Mouse (Mus musculus): ENCODE data around the gene Bahcc1.

The Bahcc1 gene

DNA sequence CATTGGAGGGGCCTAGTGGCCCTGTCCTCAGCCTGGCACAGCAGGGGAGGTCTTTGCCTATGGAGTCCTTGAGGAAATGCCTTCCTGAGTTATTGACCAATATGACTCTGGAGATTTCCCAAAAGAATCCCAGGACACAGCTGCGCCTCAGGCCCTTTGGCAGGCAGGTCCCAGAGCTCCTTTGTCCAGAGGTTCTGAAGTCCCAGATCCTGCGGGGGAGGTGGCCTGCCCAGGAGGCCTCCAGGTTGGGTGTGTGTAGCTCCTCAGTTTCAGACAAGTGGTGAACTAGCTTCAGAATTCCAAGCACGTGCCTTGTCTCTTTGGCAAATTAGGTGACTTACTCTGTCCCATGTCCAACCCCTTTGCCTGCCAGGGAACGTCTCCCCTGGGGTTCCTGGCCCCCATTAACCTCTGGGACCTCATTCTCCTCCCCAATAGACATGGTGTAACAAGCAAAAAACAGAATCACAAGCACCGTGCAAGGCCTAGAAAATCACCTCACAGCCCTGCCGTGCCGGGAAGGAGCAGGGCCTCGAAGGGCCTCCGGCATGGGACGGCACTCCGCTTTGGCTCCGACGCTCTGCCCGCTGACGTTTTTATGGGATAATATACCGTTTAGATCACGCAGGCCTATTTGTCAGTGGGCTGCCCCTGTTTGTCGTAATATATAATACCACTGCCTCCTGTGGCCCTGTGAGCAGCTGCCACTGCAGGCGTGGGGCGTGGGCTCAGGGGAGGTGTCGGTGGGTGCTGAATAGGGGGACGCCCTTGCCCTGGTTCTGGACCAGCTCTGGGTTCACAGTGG is 10.2 kb downstream of the Bahcc1 start:
- no peak for DNase-seq

DNA sequence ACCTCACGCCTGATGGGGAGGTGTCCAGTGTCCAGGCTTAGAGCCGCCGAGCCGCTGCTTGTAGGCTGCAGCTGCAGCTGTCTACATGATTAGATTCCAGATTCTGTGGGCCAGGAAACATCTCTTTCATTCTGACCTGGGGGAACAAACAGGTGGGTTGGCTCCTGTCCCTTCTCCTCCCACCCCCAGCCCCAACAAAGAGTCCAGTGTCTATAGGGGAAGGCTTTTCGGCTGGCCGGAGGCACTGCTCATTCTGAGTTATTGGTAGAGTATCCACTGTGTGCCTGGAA is 10.7 kb downstream of the Bahcc1 start:
- no peak for DNase-seq

DNA sequence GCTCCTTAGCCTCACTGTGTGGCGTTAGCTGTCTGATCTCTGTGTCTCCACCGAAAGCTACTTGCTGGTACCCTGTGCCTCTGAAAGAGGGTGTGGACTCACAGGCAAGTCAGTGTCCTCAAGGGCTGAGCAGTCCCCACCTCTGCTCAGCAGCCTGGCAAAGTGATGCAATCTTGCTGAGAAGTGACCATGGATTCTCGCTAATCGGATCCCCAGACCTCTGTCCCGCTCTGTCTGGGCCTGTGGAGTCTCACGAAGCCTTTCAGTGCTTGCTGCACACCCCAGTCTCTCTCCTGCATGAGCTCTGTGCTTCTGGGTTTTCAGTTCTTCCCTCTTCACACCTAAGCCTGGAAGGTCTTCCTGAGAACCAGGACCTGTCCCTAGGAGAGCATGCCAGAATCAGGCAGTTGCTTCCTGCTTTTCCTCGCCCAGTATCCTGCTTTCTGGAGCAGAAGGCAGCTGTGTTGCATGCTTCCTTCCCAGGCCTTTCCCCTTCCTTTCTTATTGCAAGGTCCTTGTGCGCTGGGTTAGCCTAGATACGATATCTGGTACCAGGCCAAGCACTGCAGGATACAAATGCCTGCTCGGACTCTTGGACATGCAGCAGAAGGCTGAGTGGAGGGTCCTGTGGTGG is 15.5 kb downstream of the Bahcc1 start:
- DNase-seq: no peak

DNA sequence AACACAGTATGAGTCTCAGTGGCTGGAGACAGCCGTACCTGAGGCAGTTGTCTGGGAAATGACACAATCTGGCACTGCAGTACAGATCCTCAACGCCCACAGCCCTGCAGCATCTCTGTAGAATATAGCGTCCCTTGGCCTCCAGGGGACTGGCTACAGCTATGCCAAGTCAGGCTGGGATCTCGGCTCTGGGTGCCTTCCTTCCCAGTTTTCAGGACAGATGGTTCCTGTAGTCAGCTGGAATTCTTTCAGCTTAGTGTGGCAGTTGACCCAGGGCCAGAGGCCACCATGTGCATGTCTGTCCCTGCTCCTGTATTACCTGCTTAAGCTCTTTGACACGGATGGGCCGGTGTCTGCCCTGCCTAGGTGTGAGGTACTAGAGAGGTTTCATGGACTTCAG is 16.2 kb downstream of the Bahcc1 start:
- DNase-seq: no peak

DNA sequence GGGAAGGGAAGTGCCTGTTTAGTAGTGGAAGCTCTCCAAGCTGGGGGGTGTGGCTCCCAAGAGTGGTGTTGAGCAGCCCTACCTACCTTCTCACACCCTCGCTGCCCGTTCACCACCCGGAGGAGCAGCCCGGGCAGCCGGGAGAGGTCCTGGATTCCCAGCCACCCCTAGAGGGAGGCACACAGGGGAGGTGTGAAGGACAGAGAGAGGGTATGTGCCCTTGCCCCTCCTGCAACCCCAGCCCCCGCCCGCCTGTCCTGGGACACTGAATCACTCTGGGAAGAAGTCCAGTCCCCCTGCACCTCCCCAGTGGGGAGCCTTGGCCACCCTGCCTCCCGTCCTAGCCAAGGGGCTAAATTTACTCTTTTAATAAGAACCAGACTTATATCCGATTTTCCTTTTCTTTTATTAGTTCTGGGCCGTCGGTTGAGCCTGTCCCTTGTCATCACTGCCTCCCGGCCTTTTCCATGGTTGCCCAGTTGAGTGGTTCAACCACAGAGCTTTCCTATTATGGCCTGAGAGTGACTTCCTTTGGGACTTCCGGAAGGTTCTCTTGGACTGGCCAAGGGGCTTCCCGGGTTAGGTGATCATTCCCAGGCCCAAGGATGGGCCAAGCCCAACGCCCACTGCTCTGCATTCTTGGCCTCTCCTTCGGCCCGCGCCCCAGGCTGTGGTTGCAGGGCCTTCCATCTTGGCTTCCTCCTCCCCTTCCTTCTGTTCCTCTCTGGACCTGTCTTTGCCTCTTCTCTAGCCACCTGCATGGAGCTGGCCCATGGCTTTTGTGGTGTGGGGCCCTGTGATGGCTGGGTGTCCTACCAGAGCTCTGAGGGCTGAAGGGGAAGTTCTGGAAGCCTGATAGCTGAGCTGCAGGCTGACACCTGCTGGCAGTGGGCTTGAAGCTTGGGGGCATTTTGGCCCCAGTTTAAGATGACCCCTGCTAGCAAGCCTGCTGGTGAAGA is 18.5 kb downstream of the Bahcc1 start:
- no peak for DNase-seq

DNA sequence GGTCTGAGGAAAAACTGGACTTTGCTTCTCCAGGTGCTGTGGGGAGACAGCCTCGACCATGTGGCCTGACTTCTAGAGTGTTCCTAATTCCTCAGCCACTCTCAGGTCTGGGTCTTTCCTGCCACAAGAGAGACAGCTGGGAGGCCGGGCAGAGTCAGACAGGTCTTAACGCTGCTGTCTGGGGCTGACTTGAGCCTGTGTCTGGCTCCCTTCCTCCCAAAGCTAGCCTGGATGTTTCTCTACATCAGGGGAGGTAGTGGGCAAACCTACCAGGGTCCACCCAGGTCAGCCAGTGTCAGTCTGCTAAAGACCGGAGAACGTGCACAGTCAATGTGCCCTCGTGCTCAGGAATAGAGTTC is 19.2 kb downstream of the Bahcc1 start:
- DNase-seq: no peak

DNA sequence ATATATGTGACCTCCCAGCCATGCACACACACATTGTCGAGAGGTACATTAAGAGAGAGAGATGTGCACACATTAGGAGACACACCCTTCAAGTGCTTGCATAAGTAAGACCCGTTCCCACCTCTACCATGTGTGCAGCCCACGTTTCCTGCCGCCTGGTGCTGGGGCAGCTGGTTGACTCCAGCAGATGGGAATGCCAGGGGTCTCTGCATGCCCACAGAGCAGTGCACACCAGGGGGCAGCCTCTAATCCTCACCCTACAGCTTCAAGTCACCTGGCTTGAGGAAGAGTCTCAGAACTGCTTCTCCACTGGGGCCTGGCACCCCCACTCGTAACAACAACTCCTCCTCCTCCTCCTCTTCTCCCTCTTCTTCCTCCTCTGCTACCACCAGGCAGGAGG is 19.7 kb downstream of the Bahcc1 start:
- DNase-seq: no peak

DNA sequence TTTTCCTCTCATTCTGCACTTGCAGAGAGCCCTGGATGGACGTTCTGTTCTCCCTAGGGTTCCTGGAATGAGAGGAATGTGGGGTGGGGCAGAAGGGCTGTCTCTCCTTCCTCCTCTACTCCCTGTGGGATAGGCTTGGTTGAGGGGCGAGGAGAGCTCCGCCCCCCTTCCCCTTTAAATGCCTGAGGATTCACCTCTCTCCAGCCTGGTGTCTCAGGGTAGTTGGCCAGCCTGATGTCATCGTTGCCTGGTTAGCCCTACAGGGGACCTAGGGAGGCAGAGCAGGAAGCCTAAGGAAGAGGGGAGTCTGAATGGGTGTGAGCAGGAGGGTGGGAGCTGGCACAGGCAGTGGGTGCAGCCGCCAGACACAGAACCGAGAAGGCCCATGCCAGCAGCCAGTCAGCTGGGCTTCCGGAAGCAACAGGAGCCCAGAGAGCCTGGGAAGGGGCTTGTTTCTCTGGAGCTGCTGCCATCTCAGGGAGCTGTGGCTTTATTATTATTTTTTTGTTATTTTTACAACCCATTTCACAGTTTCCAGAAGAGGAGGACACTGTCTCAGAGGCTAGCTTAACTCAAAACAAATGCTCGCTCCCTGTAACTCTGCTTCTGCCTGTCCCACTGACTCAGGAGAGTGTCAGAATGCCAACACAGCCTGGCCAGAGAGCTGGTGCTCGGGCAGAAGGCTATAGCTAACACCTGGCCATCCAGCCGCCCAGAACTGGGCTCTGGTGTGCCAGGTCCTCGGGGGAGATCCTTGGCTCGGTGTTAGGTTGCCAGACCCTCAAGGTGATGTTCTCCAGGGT is 20.3 kb downstream of the Bahcc1 start:
- DNase-seq: peak in 1 of 2 experiments; percentile 75

DNA sequence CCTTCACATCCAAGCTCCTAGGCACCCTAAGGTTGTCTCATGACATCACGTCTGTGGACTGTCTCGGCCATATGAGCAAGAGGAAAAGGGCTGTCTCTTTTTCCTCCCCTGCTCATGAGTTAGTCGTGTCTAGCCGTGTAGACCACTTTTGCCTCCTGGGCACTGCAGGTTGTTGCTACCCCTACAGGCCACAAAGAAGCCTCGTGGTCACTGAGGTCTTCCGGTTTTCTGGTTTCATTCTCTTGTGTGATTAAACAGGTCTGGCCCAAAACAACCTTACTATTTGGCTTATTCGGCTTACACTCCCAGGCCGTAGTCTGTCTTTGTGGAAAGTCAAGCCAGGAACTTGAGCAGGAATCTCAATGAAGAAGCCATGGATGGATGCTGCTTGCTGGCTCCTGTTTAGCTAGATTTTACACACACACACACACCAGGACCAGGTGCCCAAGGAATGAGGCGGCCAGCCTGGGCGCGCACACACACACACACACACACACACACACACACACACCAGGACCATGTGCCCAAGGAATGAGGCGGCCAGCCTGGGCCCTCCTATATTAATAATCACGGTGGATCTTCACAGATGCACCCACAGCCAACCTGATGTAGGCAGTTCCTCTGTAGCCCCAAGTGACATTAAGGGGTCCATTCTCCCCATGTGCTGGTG is 21.0 kb downstream of the Bahcc1 start:
- no peak for DNase-seq

DNA sequence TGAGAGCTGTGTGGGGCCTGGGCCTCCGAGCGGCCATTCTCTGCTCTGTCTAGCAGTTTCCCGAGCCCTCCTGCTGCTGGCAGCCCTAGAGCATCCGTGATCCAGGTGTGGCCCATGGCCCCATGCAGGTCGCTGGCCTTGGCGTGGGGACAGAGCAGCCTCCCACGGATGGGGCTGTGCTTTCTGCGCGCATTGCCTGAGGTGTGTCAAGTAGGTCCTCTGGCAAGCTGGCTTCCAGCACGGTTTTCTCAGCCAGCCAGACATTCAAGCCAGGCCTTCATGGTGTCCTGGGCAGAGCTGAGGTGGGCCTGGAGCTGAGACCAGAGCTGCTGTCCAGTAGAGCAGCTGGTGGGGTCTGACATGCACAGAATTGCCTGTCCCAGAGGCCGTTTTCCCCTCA is 21.7 kb downstream of the Bahcc1 start:
- DNase-seq: no peak

DNA sequence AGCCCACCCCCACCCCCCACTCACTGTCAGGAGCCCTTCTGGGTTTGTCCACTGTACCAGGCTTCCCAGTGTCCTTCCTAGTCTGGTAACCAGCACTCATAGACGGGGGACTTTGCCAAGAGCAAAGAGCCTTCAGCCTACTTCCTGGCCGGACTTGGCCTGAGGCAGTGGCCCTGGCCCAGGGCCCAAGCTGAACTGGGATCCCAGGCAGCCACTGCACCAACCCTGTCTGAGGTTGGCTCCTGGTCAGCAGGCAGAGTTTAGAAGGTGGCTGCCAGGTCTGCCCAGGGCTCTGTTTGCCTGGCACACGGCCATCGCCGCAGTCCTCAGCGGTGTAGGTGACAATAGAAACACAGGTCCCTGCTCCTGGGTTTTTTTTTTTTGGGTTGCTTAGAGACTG is 22.3 kb downstream of the Bahcc1 start:
- DNase-seq: peak; percentile 95 to 96

DNA sequence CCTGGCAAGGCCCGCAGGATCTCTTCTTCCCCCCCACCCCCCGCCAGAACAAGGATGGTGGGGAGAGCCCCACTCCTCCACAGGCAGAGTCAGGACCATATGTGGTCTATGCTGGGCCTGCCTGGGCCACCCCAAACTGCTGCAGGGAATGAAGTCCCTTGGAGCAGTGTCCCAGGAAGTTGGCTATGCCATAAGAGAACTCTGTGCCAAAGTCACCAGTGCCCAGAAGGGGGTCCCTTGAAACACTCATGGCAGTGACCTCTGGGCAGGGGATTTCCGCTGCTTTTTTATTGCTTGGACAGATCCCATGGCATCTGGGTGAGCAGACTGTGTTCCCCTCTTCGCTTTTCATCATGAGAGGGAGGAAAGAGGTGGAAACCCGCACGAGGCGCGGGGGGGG is 22.8 kb downstream of the Bahcc1 start:
- DNase-seq: no peak

DNA sequence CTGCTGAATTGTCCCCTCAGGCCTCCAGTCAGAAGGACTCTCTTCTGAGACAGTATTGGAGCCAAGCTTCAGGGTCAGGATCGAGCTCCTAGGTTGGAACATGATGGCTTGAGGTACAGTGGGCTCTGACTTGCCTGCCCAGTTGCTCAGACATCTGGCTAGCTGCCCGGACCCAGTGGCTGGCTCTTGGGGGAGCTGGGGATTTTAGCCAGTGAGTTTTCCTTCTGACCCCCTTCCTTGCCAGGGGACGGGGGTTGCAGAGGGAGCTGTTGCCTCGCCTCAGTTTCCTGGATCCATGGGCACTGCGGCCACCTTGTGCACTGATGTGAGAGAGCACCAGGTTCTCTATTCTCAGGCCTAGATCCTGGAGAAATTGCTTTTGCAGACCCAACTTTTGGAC is 23.4 kb downstream of the Bahcc1 start:
- DNase-seq: no peak

DNA sequence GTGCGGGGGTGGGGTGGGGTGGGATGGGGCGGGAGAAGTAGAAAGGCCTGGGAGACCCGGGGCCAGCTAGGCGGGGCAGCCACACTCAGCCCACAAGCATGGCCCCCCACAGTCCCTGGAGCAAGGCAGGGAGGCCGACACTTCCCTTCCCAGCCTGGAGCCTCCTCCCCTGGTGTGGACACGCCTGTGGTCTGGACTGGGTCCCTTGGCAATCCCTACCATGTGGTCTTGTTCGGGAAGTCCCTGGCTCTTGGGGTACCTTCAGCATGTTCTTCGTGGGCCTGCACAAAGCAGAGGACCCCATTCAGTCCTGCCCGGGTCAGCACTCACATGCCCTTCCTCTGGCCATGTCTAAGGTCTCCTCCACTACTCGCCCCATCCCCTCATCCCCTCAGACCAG is 23.8 kb downstream of the Bahcc1 start:
- DNase-seq: no peak

DNA sequence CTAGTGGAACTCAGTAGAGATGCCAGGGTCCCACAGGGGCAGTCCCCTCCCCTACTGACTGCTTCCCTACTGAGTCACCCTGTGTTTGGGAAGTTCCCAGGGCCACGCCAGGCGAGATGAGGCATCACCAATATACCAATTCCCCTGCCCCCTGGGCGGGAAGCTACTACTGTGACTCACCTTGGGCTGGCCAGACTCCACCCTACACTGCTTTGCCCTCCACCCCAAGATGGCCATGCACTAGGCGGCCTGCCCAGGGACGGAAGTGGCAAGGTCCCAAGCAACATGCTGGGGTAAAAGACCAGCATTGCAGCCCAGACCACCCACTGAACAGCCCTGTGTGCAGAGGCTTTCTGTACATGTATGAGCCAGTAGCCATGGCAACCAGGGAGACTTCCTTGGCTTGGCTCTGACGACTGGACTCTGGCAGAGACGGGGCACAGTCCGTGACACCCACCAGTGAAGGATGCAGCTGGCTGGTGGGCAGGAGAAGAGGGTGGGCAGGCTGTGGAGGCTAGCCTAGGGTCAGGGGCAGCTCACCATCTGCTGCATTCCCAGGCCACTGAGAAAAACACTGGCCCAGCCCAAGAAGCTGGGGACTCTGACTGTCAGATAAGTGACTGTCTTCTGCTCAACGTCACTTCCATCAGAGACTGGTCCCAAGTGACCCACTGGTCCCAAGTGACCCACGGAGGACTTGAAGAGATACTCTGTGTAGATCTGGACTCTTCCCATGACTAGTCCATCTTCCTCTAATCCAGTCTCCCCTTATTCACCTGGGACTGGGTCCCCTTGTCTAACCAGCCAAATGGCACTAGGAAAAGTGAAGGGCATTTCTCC is 24.5 kb downstream of the Bahcc1 start:
- DNase-seq: no peak

DNA sequence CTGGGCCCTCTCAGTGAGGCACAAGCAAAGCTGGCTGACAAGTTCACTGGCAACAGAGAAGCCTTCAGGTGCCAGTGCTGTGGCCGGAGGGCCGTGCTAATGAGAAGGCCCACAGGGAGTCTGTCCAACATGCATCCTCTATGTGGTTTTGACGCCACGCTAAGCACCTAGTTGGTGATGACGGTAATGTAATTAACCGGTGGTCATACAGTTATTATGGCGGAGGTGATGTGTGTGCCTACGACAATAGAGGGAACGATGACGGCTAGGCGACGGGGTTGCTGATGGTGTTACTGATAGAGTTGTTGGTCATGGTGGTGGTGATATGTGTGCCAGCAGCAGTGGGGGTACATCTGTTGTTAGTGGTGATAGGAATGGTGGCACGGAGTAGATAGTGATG is 25.2 kb downstream of the Bahcc1 start:
- DNase-seq: no peak

DNA sequence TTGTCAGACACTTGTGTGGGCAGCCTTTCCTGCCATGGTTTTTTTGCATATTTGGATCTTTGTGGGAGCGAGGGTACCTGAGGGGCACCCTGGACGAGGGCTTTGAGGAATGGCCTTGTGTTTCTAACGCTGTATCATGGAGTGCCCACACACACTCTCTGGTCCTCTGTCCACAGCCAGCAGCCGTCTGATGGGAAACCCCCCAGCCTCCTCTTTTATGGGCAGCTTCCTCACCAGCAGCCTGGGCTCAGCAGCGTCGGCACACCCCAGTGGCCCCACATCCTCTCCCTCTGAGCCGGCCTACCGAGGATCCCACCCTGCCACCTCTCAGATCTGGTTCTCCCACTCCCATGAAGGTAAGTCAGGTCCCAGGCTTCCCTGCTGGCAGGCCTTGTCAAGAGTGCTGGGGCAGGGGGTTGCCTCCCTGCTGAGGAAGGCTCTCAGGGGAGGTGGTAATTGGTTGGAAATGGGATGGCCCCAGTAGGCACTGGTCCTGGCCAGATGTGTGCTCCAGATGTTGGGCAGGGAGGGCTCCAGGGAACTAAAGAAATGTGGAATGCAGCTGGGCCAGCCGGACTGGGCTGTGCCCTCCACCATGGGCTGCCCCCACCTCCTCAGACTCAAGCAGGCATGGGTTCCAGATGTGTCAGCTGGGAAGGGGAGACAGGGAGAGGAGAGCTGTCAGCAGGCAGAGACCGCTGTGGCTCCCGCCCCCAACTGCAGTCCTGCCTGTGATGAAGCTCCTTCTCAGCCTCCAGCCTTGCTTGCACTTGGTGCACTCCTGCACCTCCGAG is 26.3 kb downstream of the Bahcc1 start:
- no peak for DNase-seq

DNA sequence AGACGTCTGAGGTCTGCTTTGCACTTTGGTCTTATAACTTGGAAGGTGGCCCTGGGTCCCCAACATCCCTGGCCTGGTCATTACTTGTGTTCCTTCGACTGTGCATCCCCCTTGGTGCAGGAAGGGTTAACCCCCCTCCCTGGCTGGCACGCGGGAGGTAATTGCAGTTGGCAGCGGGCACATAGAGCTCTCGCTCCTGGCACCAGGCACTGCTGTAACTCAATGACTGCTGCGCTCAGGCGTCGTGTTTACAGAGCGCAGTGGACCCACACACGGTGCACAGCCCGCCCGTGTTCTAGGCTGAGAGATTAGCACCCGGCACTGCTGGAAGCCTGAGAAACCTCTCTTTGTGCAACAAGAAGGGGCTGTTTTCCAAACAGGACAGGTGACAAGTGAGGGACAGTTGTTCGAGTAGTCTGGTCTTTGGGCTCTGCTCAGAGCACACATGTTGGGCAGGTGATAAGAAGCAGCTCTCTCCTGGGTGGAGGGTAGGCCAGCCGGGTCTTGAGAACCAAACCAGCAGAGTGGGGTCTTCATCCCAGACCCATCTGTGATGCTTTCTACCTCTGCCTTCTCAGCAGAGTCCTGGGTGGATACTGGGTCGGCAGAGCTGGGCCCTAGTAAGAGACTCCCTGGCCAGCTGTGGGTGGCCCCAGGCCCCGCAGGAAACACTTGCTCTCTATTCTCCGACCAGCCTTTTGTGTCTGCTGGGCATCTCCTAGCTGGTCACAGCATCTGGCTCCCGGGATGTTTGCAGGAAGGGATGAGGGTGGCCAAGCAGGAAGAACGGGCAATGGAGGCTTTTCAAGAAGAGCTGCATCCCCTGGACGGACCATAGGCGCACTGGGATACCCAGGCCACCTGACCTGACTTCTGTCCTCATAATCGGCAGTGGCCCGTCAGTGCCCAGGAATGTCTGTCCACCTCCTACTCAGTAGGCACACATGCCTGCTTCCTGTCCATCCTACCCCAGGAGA is 27.3 kb downstream of the Bahcc1 start:
- DNase-seq: peak; percentile 85 to 86

DNA sequence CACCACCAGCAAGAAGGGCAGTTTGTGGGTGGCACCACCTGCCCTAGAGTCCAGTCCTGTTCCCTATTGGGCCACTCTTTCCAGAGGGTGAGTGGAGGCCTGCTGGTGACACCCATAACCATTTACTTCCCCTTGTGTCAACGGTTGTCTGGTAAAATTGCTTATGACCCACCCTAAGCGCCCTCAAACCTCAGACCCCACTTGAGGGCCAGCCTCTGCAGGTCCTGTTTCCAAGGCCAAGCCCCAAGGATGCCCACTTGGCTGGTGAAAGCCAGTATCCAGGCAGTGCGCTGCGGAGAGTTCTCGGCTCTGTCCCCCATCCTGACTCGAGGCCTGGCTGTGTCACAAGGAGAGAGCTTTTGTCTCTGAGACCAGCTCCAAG is 28.0 kb downstream of the Bahcc1 start:
- DNase-seq: no peak

All from kidney, postnatal 36 days (tissue).